Mouse (Mus musculus): ENCODE data around the gene Krtap6-2. TPM values are rescaled to one million over a fixed set of nuclear protein-coding genes. Genes with fewer than 3 reads are reported as not detected.

Gene Krtap6-2
- total RNA-seq (2015) = not detected in 2 replicates
- not detected in 2 replicates for total RNA-seq (2017)

DNA sequence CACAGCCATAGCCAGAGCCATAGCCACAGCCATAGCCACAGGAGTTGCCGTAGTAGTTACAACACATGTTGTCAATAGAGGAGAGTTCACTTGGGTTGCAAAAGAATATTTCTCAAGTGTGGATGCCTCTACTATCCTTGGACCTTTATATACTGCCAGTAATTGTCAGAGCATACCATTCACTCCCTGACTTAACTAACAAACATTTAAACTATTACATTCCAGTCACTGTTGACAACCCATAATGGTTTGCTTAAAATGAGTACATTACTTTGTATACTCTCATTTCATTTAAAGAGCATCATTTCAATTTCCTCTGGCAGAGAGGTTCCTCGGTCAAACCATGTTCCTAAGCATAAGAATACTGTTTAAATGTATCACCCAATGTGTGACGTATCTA lies at the start of gene Krtap6-2:
Gene Krtap6-2 (minus strand): TSS at position 101 of the 400 bp plus-strand sequence.
- ATAC-seq (ENCODE audit: poor library complexity, severe bottlenecking) = no peak

- ATAC-seq (ENCODE audit: poor library complexity, severe bottlenecking) = no peak
Observed at GRCm38 (mm10) chr16:89461189-89461588, 41.3 kb upstream of the Krtap6-2 start.

DNA sequence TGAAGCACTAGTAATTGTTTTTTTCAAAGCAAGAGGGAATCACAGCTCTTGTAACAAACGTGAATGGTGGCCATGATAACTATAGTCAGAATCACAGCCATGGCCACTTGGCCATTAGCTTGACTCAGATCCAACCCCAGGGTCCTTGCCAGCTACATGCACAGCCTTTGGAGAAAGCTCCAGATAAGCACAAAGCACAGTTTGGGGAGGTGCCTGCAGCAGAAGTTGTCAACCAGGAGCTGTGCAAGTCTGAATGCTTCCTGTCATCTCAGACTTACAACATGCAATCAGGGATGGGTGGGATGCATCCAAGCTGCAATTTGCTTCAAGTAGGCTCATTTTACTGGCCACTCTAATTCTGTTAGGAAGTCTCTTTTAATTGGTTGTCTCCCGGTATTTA lies 9.7 kb upstream of the Krtap6-2 start:
- ATAC-seq (ENCODE audit: poor library complexity, severe bottlenecking) = no peak

- ATAC-seq (ENCODE audit: poor library complexity, severe bottlenecking) = no peak
Observed at GRCm38 (mm10) chr16:89425310-89425709, 5.4 kb upstream of the Krtap6-2 start.

- ATAC-seq (ENCODE audit: poor library complexity, severe bottlenecking) = no peak
Observed at GRCm38 (mm10) chr16:89416311-89416710, 3.6 kb downstream of the Krtap6-2 start.

- no peak for ATAC-seq (ENCODE audit: poor library complexity, severe bottlenecking)
Observed at GRCm38 (mm10) chr16:89410345-89411068, 9.4 kb downstream of the Krtap6-2 start.

DNA sequence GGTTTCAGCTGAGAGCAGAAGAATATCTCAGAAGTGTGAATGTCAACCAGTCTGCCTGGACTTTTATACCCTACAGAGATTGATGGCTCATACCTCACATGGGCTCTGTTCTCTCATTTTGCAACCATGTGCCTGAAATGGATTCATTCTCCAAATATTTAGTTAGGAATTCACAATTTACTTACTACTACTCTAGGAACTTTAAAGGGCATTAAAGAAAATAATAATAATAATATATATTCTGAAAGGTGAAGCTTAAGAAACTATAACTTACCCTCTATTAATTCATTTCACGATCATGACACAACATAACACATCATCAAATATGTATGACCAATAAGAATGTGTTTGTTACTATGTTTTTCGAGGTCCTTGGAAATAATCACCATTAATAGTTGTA lies 16.1 kb downstream of the Krtap6-2 start, which contains the start of gene Krtap21-1:
Gene Krtap21-1 (minus strand): TSS at position 101 of the 400 bp plus-strand sequence.
- ATAC-seq (ENCODE audit: poor library complexity, severe bottlenecking) = no peak

GRCm38 (mm10) chr16:89372734-89373461 lies 47.0 kb downstream of the Krtap6-2 start:
- ATAC-seq (ENCODE audit: poor library complexity, severe bottlenecking) = no peak

Other genes with a start within 250 kb of the Krtap6-2 start
- not detected in 2 replicates for gene 1110057P08Rik, start 245.4 kb downstream of the Krtap6-2 start, total RNA-seq (2015)
- not detected in 2 replicates for gene 1110057P08Rik, start 245.4 kb downstream of the Krtap6-2 start, total RNA-seq (2017)
- not detected in 2 replicates for gene Krtap20-2, start 214.2 kb downstream of the Krtap6-2 start, total RNA-seq (2015)
- not detected in 2 replicates for gene Krtap20-2, start 214.2 kb downstream of the Krtap6-2 start, total RNA-seq (2017)
- gene Krtap21-1, start 16.2 kb downstream of the Krtap6-2 start, total RNA-seq (2015) = not detected in 2 replicates
- not detected in 2 replicates for gene Krtap21-1, start 16.2 kb downstream of the Krtap6-2 start, total RNA-seq (2017)
- not detected in 2 replicates for gene Krtap8-1, start 67.8 kb upstream of the Krtap6-2 start, total RNA-seq (2015)
- gene Krtap8-1, start 67.8 kb upstream of the Krtap6-2 start, total RNA-seq (2017) = not detected in 2 replicates
- not detected in 2 replicates for gene Krtap7-1, start 88.2 kb upstream of the Krtap6-2 start, total RNA-seq (2015)
- gene Krtap7-1, start 88.2 kb upstream of the Krtap6-2 start, total RNA-seq (2017) = not detected in 2 replicates
- not detected in 2 replicates for gene Krtap11-1, start 151.1 kb upstream of the Krtap6-2 start, total RNA-seq (2015)
- gene Krtap11-1, start 151.1 kb upstream of the Krtap6-2 start, total RNA-seq (2017) = not detected in 2 replicates